Mouse (Mus musculus): ENCODE data around the gene 1810065E05Rik. TPM values are rescaled to one million over a fixed set of nuclear protein-coding genes. Genes with fewer than 3 reads are reported as not detected.

1810065E05Rik gene
- polyA plus RNA-seq (2015; fragmentation: Nextera tagmentation; extraction: Ambion mirVana): not detected in 2 replicates

DNA sequence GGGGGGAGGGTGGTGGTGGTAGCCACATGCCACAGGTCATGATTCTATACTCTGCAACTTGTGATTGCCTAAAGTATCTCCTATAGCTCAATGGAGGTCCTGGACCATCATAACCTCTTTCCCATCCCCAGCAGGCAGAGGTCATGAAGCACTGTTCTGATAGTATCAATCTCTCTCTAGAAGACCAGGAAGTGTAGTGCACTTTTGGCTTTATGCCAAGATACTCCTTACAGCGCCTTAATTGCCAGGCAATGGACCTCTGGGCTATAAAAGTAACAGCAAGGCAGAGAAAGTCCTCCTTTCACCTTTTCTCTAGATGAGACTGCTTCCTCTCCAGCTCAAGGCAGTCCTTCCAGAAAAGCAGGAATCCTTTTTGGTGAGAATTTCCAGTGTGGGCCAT is at the start of gene 1810065E05Rik:
1810065E05Rik (plus strand) TSS at position 297 of the 400 bp plus-strand sequence.

DNA sequence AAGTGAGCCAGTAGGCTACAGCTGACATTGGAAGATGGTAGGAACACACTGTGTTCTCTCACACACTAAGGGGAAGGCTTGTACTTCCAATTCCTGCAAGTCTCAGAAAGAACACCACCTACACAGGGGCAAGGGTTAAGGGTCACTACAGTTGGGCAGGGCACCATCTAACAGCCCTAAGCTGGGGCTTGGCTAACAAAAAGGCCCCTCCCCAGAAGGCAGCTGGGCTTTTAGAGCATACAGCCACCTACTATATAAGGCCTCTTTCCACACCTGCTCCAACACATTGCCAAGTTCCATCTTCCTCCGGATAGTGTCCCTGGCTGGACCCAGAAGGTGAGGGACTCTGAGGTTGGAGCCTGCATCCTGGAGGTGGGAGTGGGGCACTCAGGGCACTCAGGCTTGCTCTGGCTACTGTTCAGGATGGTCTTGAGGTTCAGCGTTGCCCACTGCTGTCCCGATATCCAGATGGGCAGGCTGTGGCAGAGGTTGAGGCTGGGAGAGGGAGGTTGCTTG is 42.1 kb upstream of the 1810065E05Rik start, which contains the start of gene Lypd8:
Lypd8 (plus strand) TSS at position 281 of the 516 bp plus-strand sequence.

DNA sequence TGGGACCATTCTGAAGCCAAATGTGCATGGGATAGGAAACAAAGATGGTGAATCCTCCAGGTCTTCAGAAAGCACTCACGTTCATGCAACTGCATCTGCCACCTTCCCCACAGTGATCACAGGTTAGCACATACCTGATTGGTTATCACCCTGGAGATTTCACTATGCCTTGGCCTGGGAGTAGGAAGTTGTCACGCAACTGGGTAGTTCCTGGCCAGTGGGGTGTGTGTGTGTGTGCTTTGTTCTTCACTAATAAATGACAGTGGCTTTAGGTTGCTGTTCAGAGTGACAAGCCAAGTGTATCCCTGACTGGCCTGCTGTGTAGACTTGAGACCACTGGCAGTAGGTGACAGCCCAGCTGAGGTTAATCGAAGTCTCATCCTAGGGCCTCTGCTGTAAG is 11.3 kb downstream of the 1810065E05Rik start, which contains the start of gene Gm12253:
Gm12253 (plus strand) TSS at position 301 of the 400 bp plus-strand sequence.

DNA sequence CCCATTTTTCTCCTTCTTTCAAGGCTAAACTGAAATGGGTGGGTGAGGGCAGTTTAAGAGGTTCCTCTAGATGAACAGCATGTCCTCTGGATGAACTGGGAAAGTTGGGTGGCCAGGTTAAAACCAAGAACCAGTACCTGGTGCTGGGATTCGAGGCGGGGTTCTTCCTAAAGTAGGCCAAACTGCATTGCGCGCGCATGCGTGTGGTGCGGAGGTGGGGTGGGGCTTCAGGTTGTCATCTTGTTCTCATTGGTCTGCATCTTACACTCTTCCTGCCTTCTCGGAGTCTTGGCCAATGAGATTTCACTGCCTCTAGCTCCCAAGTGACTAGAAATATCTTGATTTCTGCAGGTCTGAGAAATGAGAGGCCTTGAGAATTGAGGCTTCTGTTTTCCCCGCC is 31.8 kb downstream of the 1810065E05Rik start, which contains the start of gene Lypd9:
Lypd9 (minus strand) TSS at position 165 of the 400 bp plus-strand sequence.

DNA sequence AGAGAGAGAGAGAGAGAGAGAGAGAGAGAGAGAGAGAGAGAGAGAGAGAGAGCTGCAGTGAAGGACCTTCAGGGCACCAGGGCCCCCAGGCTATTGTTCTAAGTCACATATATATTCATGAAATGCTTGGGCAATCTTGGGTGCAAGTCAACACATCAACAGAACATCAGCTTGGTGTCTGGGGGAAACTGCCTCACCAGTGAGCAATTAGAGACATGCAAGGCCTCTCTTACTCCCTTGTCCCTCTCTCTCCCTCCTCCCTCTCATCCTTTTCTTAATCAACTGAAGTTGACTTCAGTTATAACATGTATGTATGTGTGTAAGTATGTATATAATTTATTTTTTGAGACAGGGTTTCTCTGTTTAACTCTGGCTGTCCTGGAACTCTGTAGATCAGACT is 41.3 kb downstream of the 1810065E05Rik start, which contains the start of gene Olfr30:
Olfr30 (minus strand) TSS at position 101 of the 400 bp plus-strand sequence.

Other genes starting within 250 kb of the 1810065E05Rik start
- 97.1 and 109 TPM in 2 replicates for gene Mrpl22, start 249.4 kb upstream of the 1810065E05Rik start, polyA plus RNA-seq (2015; fragmentation: Nextera tagmentation; extraction: Ambion mirVana)
- gene Igtp, start 221.6 kb upstream of the 1810065E05Rik start, polyA plus RNA-seq (2015; fragmentation: Nextera tagmentation; extraction: Ambion mirVana): 8.9 and 12.7 TPM in 2 replicates
- 4.8 and 7.2 TPM in 2 replicates for gene Irgm2, start 221.5 kb upstream of the 1810065E05Rik start, polyA plus RNA-seq (2015; fragmentation: Nextera tagmentation; extraction: Ambion mirVana)
- gene 4930438A08Rik, start 146.3 kb upstream of the 1810065E05Rik start, polyA plus RNA-seq (2015; fragmentation: Nextera tagmentation; extraction: Ambion mirVana): 5.0 and 7.1 TPM in 2 replicates
- 11.9 and 14.9 TPM in 2 replicates for gene Zfp692, start 114.0 kb upstream of the 1810065E05Rik start, polyA plus RNA-seq (2015; fragmentation: Nextera tagmentation; extraction: Ambion mirVana)
- 86.8 and 94.5 TPM in 2 replicates for gene Zfp672, start 90.8 kb upstream of the 1810065E05Rik start, polyA plus RNA-seq (2015; fragmentation: Nextera tagmentation; extraction: Ambion mirVana)
- gene Sh3bp5l, start 90.4 kb upstream of the 1810065E05Rik start, polyA plus RNA-seq (2015; fragmentation: Nextera tagmentation; extraction: Ambion mirVana): 16.8 and 18.7 TPM in 2 replicates
- gene Lypd8, start 42.1 kb upstream of the 1810065E05Rik start, polyA plus RNA-seq (2015; fragmentation: Nextera tagmentation; extraction: Ambion mirVana): not detected in 2 replicates
- gene Gm12253, start 11.4 kb downstream of the 1810065E05Rik start, polyA plus RNA-seq (2015; fragmentation: Nextera tagmentation; extraction: Ambion mirVana): not detected in 2 replicates
- gene Lypd9, start 31.8 kb downstream of the 1810065E05Rik start, polyA plus RNA-seq (2015; fragmentation: Nextera tagmentation; extraction: Ambion mirVana): not detected in 2 replicates
- not detected in 2 replicates for gene Olfr30, start 41.2 kb downstream of the 1810065E05Rik start, polyA plus RNA-seq (2015; fragmentation: Nextera tagmentation; extraction: Ambion mirVana)
- gene Olfr332, start 71.4 kb downstream of the 1810065E05Rik start, polyA plus RNA-seq (2015; fragmentation: Nextera tagmentation; extraction: Ambion mirVana): not detected in 2 replicates
- not detected in 2 replicates for gene Olfr331, start 81.5 kb downstream of the 1810065E05Rik start, polyA plus RNA-seq (2015; fragmentation: Nextera tagmentation; extraction: Ambion mirVana)
- gene Olfr330, start 113.7 kb downstream of the 1810065E05Rik start, polyA plus RNA-seq (2015; fragmentation: Nextera tagmentation; extraction: Ambion mirVana): not detected in 2 replicates
- gene Olfr329-ps, start 125.3 kb downstream of the 1810065E05Rik start, polyA plus RNA-seq (2015; fragmentation: Nextera tagmentation; extraction: Ambion mirVana): not detected in 2 replicates
- gene Olfr328, start 134.5 kb downstream of the 1810065E05Rik start, polyA plus RNA-seq (2015; fragmentation: Nextera tagmentation; extraction: Ambion mirVana): 0.07 TPM in 1 of 2 replicates, not detected in the other
- not detected in 2 replicates for gene Olfr224, start 149.4 kb downstream of the 1810065E05Rik start, polyA plus RNA-seq (2015; fragmentation: Nextera tagmentation; extraction: Ambion mirVana)
- gene Olfr325, start 156.6 kb downstream of the 1810065E05Rik start, polyA plus RNA-seq (2015; fragmentation: Nextera tagmentation; extraction: Ambion mirVana): not detected in 2 replicates
- gene Olfr324, start 174.0 kb downstream of the 1810065E05Rik start, polyA plus RNA-seq (2015; fragmentation: Nextera tagmentation; extraction: Ambion mirVana): not detected in 2 replicates
- gene 2210407C18Rik, start 195.0 kb downstream of the 1810065E05Rik start, polyA plus RNA-seq (2015; fragmentation: Nextera tagmentation; extraction: Ambion mirVana): 0.14 and 0.19 TPM in 2 replicates
- not detected in 2 replicates for gene Olfr323, start 209.4 kb downstream of the 1810065E05Rik start, polyA plus RNA-seq (2015; fragmentation: Nextera tagmentation; extraction: Ambion mirVana)
- gene Trim58, start 219.4 kb downstream of the 1810065E05Rik start, polyA plus RNA-seq (2015; fragmentation: Nextera tagmentation; extraction: Ambion mirVana): 12.8 and 13.1 TPM in 2 replicates
- 0.04 TPM in 2 replicates for gene Olfr322, start 237.7 kb downstream of the 1810065E05Rik start, polyA plus RNA-seq (2015; fragmentation: Nextera tagmentation; extraction: Ambion mirVana)

All from spleen, postnatal 0 days (tissue).